Mouse (Mus musculus): ENCODE measurements around the gene Btbd3. TPM values are rescaled to one million over a fixed set of nuclear protein-coding genes. Genes with fewer than 3 reads are reported as not detected.
"Not testable (repeated sequence)": the region's sequence is repeated elsewhere in the genome, so short reads cannot be mapped to it uniquely, and the experiment has no call there.

Btbd3 gene
- polyA plus RNA-seq, 1 experiment from 2014 or later: 21.3 TPM

DNA sequence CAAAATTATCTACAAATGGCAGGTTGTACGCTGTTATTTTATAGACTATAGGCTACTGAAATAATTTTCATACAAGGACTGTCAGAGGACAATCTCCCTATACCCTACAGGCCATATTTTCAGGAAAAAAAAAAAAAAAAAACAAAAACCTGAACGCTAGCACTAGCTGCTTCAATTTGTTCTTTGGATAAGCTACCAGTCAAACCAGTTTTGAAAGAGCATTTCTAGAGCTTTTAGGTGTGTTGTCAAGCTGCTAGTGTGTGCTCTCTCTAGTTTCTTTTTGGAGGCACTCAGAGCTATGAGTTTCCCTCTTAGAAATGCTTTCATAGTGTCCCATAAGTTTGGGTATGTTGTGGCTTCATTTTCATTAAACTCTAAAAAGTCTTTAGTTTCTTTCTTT, 77.8 kb downstream of the Btbd3 start:
- not testable (repeated sequence) for H3K27me3 ChIP-seq (replicated peaks); ATAC-seq (ENCODE audit: insufficient read depth, low FRiP score, low read depth); H3K27ac ChIP-seq; H3K4me2 ChIP-seq; H3K9ac ChIP-seq; H3K36me3 ChIP-seq; H3K4me3 ChIP-seq (replicated peaks); H3K9me3 ChIP-seq; H3K4me1 ChIP-seq
- WGBS: 70% methylated on average over 2 of the region's 2 CpGs

DNA sequence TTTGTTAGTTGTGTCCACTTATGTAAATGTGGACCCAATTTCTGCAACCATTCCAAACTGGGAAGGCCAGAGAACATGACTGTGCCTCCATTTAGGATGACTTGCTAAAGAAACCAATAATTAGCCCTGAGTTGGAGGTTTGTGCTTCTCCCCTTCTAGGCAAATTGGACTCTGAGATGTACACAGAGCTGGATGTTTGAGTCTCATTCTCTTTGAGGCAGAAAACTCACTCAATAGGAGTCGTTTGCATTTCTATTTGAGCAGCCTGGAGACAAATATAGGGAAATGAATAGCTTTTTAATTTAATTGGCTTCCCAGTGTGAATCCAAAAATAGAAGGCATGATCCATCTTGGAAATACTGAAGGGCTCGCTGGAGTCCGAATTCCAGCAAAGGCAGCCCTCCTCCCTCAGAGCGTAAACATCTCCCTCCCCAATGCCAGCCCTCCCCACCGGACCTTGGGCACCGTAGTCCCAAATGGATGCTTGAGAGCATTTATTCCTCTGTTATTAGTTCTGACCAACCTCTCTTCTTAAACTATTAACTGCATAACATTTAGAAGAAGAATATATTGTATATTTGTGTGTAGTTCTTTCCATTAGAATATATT, 81.6 kb downstream of the Btbd3 start:
- H3K4me2 ChIP-seq: no peak overlapping the region
- 66% methylated on average over 6 of the region's 6 CpGs for WGBS

DNA sequence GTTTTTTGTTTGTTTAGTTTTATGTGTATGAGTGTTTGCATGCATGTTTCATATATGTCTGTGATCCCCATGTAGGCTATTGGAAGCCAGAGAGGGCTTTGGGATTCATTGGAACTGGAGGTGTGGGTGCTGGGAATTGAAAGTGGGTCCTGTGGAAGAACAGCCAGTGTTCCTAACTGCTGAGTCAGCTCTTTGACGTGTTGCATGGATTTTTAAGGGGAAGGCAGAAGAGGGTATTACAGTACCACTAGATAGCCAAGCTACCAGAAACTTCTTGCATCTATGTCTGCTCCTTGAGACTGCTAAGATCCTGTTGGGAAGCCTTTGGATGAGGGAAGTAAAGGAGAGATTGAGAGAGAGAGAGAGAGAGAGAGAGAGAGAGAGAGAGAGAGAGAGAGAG, 82.2 kb downstream of the Btbd3 start:
- Histone ChIP-seq H3K27ac (no peak overlapping the region), H3K27me3 (replicated peaks) (no peaks in the 10 kb centered on the region), H3K9ac (no peak overlapping the region), H3K9me3 (no peaks in the 10 kb centered on the region), H3K4me2 (no peak overlapping the region), H3K4me3 (replicated peaks) (no peak overlapping the region), H3K4me1 (no peaks in the 10 kb centered on the region), H3K36me3 (no peaks in the 10 kb centered on the region)
- ATAC-seq (ENCODE audit: insufficient read depth, low FRiP score, low read depth): no peak
- WGBS: 68% methylated on average over 1 of the region's 1 CpGs

More for the DNA sequence above, 81.6 kb downstream of the Btbd3 start:
- H3K27me3 ChIP-seq (replicated peaks): no peaks in the 10 kb centered on the region
- H3K36me3 ChIP-seq: no peaks in the 10 kb centered on the region
- H3K9ac ChIP-seq: no peak overlapping the region
- no peak overlapping the region for H3K4me3 ChIP-seq (replicated peaks)
- no peaks in the 10 kb centered on the region for H3K9me3 ChIP-seq
- ATAC-seq (ENCODE audit: insufficient read depth, low FRiP score, low read depth): no peak
- no peak overlapping the region for H3K27ac ChIP-seq
- no peaks in the 10 kb centered on the region for H3K4me1 ChIP-seq

DNA sequence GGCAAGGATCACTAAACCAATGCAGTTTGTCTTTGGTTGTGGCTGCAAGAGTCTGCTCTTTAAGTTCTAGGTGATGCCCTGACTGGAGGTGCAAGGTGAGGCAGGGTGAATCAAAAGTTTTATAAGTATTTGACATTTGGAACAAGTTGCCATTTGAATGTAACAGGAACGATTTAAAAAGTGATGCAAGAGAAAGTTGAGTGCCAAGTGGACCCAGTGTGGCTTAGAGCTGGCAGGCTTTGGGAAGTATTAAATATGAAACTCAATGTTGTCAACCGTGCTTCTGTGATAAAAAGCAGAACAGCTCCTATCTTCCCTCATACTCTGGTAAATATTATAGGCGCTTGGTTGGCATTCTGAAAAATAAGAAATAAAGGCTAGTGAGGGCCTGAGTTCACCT, 99.0 kb downstream of the Btbd3 start:
- ATAC-seq (ENCODE audit: insufficient read depth, low FRiP score, low read depth): no peak
- 80% methylated on average over 3 of the region's 3 CpGs for WGBS

DNA sequence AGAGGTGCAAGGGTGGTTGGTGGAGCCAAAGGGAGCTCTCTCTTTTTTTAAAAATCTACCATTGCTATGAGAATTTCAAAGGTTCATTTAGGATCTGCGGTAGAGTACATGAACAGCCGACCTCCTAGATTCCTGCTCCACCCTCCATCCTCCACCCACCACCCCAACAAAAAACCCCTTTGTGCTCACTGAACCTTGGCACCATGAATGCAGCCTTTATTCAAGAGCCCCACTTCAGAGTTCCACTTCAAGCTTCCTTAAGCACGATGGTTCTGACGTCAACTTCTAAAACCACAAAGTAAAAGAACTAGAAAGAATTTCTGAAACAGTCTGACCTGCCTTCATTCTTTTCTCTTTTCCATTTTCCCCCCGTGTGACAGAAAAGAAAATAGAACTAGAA, 106.1 kb downstream of the Btbd3 start:
- no peak for ATAC-seq (ENCODE audit: insufficient read depth, low FRiP score, low read depth)
- Histone ChIP-seq H3K27me3 (replicated peaks) (no peaks in the 10 kb centered on the region), H3K9ac (no peak overlapping the region), H3K4me3 (replicated peaks) (no peak overlapping the region), H3K4me1 (no peaks in the 10 kb centered on the region), H3K4me2 (no peak overlapping the region), H3K27ac (no peak overlapping the region), H3K36me3 (no peaks in the 10 kb centered on the region), H3K9me3 (no peaks in the 10 kb centered on the region)
- 67% methylated on average over 5 of the region's 5 CpGs for WGBS

More for the DNA sequence above, 99.0 kb downstream of the Btbd3 start:
- Histone ChIP-seq H3K4me1 (no peaks in the 10 kb centered on the region), H3K4me2 (no peak overlapping the region), H3K9ac (no peak overlapping the region), H3K36me3 (no peaks in the 10 kb centered on the region), H3K9me3 (no peaks in the 10 kb centered on the region), H3K27me3 (replicated peaks) (no peaks in the 10 kb centered on the region), H3K27ac (no peak overlapping the region), H3K4me3 (replicated peaks) (no peak overlapping the region)

DNA sequence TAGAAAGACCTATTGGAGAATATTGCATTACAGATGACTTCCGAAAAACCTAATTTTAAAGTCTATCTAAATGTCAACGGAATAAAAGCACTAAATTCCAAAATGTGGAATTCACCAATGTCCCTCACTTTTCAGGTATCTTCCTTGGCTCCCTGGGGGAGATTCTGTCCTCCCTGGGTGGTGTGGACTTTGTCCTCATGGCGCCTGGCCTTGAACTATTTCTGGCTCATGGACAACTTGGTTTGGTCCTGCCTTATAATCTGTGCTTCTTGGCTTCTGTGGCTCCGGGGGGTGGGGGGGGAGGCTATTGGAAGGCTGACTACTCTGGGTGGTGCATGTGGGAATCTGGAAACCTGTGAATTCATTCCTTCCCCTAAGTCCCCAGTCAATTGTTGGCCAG, 109.0 kb downstream of the Btbd3 start:
- WGBS: 87% methylated on average over 4 of the region's 4 CpGs
- Histone ChIP-seq H3K27ac (no peak overlapping the region), H3K4me1 (no peaks in the 10 kb centered on the region), H3K9ac (no peak overlapping the region), H3K9me3 (no peaks in the 10 kb centered on the region), H3K27me3 (replicated peaks) (no peaks in the 10 kb centered on the region), H3K36me3 (no peaks in the 10 kb centered on the region), H3K4me3 (replicated peaks) (no peak overlapping the region), H3K4me2 (no peak overlapping the region)
- no peak for ATAC-seq (ENCODE audit: insufficient read depth, low FRiP score, low read depth)

DNA sequence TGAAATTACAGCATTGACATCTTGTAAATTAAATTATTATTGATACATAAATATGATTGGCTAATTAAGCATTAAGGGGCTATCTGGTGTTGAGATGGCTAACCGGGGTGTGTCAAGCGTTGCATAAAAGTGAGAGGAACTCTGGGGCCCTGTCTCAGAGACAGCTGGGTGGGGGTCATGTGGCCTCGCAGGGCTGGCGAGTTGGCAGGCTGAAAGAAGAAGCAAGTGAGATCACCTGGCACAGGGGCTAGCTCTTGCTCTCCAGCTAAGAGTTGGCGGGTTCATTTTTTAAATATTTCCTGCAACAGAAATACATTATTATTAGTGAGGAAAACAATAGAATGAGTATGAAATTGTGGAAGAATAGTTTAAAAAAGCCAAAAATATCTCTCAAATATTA, 118.2 kb downstream of the Btbd3 start:
- H3K4me1 ChIP-seq: no peaks in the 10 kb centered on the region
- no peaks in the 10 kb centered on the region for H3K9me3 ChIP-seq
- H3K4me2 ChIP-seq: no peak overlapping the region
- no peak overlapping the region for H3K9ac ChIP-seq
- H3K27ac ChIP-seq: no peak overlapping the region
- H3K4me3 ChIP-seq (replicated peaks): no peak overlapping the region
- WGBS: 91% methylated on average over 5 of the region's 5 CpGs
- no peak for ATAC-seq (ENCODE audit: insufficient read depth, low FRiP score, low read depth)
- H3K27me3 ChIP-seq (replicated peaks): no peaks in the 10 kb centered on the region
- no peaks in the 10 kb centered on the region for H3K36me3 ChIP-seq

DNA sequence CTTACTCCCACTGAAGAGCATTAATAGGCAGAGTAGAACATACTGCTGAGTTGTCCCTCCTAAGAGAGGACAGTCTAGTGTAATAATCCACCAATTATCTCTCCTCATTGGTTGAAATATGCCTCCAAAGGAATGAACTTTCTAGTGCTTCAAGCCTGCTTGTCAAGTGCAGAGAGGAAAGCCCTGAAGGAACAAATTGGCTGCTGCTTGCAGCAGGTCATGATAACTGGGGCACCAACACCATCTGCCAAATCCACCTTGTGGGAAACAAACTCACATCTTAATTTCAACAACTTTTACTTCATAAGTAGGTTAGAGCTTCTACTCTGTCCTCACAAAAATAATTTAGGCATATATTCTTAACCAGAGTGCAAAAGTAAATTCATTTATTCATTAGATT, 122.5 kb downstream of the Btbd3 start:
- no peak overlapping the region for H3K4me2 ChIP-seq
- H3K4me1 ChIP-seq: no peaks in the 10 kb centered on the region
- no peaks in the 10 kb centered on the region for H3K27me3 ChIP-seq (replicated peaks)
- no peaks in the 10 kb centered on the region for H3K9me3 ChIP-seq
- H3K4me3 ChIP-seq (replicated peaks): no peak overlapping the region
- ATAC-seq (ENCODE audit: insufficient read depth, low FRiP score, low read depth): no peak
- no peak overlapping the region for H3K27ac ChIP-seq
- H3K9ac ChIP-seq: no peak overlapping the region
- H3K36me3 ChIP-seq: no peaks in the 10 kb centered on the region

DNA sequence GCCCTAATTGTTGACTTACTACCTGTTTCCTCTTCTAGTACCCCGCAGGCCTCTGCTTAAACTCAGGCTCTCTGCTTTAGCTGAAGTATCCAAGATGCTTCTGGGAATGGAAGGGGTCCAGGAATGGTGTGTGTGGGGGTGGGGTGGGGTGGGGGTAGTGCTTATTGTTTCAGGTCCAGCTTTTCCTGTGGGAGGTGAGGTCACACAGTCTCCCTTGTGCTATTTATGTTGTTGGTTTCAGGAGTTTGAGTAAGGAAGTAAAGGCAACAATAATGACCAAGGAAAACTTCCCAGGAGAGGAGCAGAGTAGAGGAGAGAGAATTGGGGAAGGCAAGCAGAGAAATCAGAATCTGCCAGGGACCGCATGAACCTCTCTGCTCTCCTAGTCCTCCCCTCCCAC, 128.4 kb downstream of the Btbd3 start:
- Histone ChIP-seq H3K27ac (no peak overlapping the region), H3K27me3 (replicated peaks) (no peaks in the 10 kb centered on the region), H3K4me2 (no peak overlapping the region), H3K4me3 (replicated peaks) (no peak overlapping the region), H3K4me1 (no peaks in the 10 kb centered on the region), H3K36me3 (no peaks in the 10 kb centered on the region), H3K9me3 (no peaks in the 10 kb centered on the region), H3K9ac (no peak overlapping the region)
- WGBS: 68% methylated on average over 2 of the region's 2 CpGs
- no peak; the same call in 1 of the 2 replicates for ATAC-seq (ENCODE audit: insufficient read depth, low FRiP score, low read depth)

- H3K4me3 ChIP-seq (replicated peaks): no peak overlapping the region
- 72% methylated on average over 1 of the region's 1 CpGs for WGBS
- no peak overlapping the region for H3K9ac ChIP-seq
- no peaks in the 10 kb centered on the region for H3K27me3 ChIP-seq (replicated peaks)
- no peaks in the 10 kb centered on the region for H3K4me1 ChIP-seq
- no peak for ATAC-seq (ENCODE audit: insufficient read depth, low FRiP score, low read depth)
- no peak overlapping the region for H3K4me2 ChIP-seq
- no peaks in the 10 kb centered on the region for H3K36me3 ChIP-seq
- H3K9me3 ChIP-seq: no peaks in the 10 kb centered on the region
- no peak overlapping the region for H3K27ac ChIP-seq
Observed at GRCm38 (mm10) chr2:138388591-138388990, 132.2 kb downstream of the Btbd3 start.

- no peaks in the 10 kb centered on the region for H3K4me1 ChIP-seq
- no peak for ATAC-seq (ENCODE audit: insufficient read depth, low FRiP score, low read depth)
- no peaks in the 10 kb centered on the region for H3K36me3 ChIP-seq
- no peak overlapping the region for H3K9ac ChIP-seq
- no peaks in the 10 kb centered on the region for H3K9me3 ChIP-seq
- no peak overlapping the region for H3K27ac ChIP-seq
- WGBS: 70% methylated on average over 5 of the region's 5 CpGs
- no peak overlapping the region for H3K4me3 ChIP-seq (replicated peaks)
- H3K4me2 ChIP-seq: no peak overlapping the region
- H3K27me3 ChIP-seq (replicated peaks): no peaks in the 10 kb centered on the region
Observed at GRCm38 (mm10) chr2:138403046-138403445, 146.7 kb downstream of the Btbd3 start.

GRCm38 (mm10) chr2:138405753-138406528, 149.6 kb downstream of the Btbd3 start:
- ATAC-seq (ENCODE audit: insufficient read depth, low FRiP score, low read depth): no peak; the same call in 1 of the 2 replicates
- Histone ChIP-seq H3K4me1 (no peaks in the 10 kb centered on the region), H3K4me3 (replicated peaks) (no peak overlapping the region), H3K4me2 (no peak overlapping the region), H3K9me3 (no peaks in the 10 kb centered on the region), H3K27me3 (replicated peaks) (no peaks in the 10 kb centered on the region), H3K9ac (no peak overlapping the region), H3K36me3 (no peaks in the 10 kb centered on the region), H3K27ac (no peak overlapping the region)
- WGBS: 24% methylated on average over 4 of the region's 4 CpGs

Measured in stomach, embryonic 15.5 days (tissue).